Mouse (Mus musculus): Measurements from ENCODE around the gene Hdac7. TPM values are rescaled to one million over a fixed set of nuclear protein-coding genes. Genes with fewer than 3 reads are reported as not detected.
"Not testable (repeated sequence)": the region's sequence is repeated elsewhere in the genome, so short reads cannot be mapped to it uniquely, and the experiment has no call there.

Gene Hdac7
- polyA plus RNA-seq, 1 experiment: 37.8 TPM

DNA sequence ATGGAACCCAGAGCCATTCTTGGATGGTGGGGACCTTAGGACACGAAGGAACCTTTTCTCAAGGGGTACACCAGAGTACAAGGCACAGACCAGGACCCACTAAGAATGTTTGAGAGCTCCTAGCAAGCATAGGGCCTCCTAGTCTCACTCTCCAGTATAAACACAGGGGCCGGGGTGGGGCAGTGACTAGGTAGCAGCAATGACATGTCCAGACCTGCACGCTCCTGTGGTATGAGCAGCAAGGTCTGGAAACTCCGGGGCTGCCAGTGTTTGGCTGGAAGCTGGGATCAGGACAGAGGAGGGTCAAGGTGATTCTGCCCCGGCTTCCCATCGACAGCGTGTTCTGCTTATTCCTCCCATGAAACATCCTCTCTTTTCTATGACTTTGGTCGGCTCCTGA lies 31.5 kb upstream of the Hdac7 start:
- Histone ChIP-seq H3K27ac (ENCODE audit: control insufficient read depth, insufficient read depth, low read depth, low read length, poor library complexity) (no peak overlapping the region), H3K4me3 (replicated peaks; ENCODE audit: control insufficient read depth, low read depth, low read length) (no peak overlapping the region), H3K4me1 (ENCODE audit: control insufficient read depth, insufficient read depth, low read length) (no peaks in the 10 kb centered on the region)
- 91% methylated on average over 8 of the region's 8 CpGs for WGBS
- TF ChIP-seq POLR2A (IDR thresholded peaks at IDR 0.05; ENCODE audit: borderline replicate concordance, control insufficient read depth, low read depth, low read length) (no peak), CTCF (IDR thresholded peaks at IDR 0.05; ENCODE audit: control insufficient read depth, insufficient read depth, low read length) (no peak)

DNA sequence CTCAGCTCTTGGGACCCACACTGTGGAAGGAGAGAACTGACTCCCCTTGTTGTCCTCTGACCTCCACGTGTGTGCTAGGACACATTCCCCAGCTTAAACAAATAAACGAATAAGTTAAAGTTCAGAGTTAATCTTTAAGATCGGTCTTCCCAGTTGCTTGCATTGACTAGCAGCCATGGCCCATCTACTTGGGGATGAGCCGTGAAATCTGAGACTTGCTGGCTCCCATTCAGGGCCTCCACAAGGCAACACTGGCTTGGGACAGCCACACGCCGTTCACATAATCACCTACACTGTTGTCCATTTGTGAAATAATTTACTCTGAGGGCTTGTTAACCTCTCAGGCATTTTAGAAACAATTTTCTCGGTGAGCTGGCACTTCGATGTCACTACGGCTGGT lies 29.4 kb upstream of the Hdac7 start:
- 87% methylated on average over 9 of the region's 9 CpGs for WGBS

DNA sequence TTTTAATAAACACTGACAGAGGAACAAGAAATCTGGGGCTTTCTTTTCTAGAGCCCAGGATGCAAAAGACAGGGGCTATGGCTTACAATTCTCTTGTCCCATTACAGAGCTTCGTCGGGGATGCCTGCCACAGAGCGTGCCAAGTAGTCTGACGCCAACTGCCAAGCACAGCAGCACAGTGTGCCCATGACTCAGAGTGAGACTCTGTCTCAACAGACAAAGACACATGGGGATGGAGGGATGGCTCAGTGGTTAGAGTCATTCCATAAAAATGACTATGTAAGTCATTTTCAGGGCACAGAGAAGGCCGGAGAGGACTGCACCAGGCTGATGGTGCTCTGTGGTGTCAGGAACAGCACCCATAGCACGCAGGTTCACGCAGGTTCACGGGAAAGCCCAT lies 27.9 kb upstream of the Hdac7 start:
- H3K4me3 ChIP-seq (replicated peaks; ENCODE audit: control insufficient read depth, low read depth, low read length): no peak overlapping the region
- WGBS: 90% methylated on average over 8 of the region's 8 CpGs
- H3K27ac ChIP-seq (ENCODE audit: control insufficient read depth, insufficient read depth, low read depth, low read length, poor library complexity): no peak overlapping the region
- TF ChIP-seq POLR2A (IDR thresholded peaks at IDR 0.05; ENCODE audit: borderline replicate concordance, control insufficient read depth, low read depth, low read length): no peak
- no peak for TF ChIP-seq CTCF (IDR thresholded peaks at IDR 0.05; ENCODE audit: control insufficient read depth, insufficient read depth, low read length)
- H3K4me1 ChIP-seq (ENCODE audit: control insufficient read depth, insufficient read depth, low read length): no peaks in the 10 kb centered on the region

More for the DNA sequence above, 29.4 kb upstream of the Hdac7 start:
- Histone ChIP-seq H3K4me3 (replicated peaks; ENCODE audit: control insufficient read depth, low read depth, low read length) (no peak overlapping the region), H3K27ac (ENCODE audit: control insufficient read depth, insufficient read depth, low read depth, low read length, poor library complexity) (no peak overlapping the region), H3K4me1 (ENCODE audit: control insufficient read depth, insufficient read depth, low read length) (no peaks in the 10 kb centered on the region)
- TF ChIP-seq POLR2A (IDR thresholded peaks at IDR 0.05; ENCODE audit: borderline replicate concordance, control insufficient read depth, low read depth, low read length) (no peak), CTCF (IDR thresholded peaks at IDR 0.05; ENCODE audit: control insufficient read depth, insufficient read depth, low read length) (no peak)

DNA sequence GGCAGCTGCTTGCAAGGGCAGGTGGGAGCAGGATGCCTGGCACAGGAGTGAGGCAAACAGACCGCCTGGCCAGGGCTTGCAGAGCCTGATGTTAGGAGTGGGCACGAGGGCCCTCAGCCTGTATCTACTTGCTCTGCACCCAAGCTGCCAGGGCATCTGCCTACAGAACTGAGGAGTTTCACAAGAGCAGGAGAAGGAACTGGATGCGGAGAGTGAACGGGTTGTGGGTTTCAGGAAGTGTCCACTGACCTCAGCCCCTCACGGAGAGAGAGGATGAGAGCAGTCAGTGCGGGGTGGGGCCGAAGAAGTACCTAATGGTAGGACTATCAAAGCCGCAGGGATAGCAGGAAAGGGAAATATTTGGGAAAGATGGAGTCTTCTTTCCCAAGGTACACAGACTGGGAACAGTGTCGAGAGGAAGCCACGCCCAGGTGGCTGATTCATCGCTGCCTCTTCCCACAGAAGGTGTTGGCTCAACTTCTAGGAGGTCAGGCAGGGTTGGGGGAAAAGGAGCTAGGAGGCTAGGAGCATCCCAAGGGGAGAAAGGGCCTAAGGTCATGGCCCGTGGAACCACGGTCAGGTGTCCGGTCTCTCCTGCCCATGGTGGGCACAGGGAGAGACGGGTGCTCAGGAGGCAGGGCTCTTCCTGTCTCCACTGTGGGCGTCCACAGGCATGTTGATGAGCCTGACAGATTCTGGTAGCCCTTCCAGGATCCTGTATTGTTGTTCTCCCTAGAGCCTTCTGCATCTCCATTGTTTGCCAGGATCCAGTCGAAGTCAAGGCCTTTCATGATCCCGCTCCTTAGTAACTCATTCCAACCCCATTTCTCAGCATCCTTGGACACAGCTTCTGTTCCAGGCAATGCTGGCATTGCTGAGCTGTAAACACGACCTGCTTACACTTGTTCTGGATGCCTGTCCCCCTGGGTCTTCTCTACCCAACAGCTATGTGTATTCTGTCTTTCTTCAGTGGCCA lies 27.0 kb upstream of the Hdac7 start:
- TF ChIP-seq CTCF (IDR thresholded peaks at IDR 0.05; ENCODE audit: control insufficient read depth, insufficient read depth, low read length) (no peak), POLR2A (IDR thresholded peaks at IDR 0.05; ENCODE audit: borderline replicate concordance, control insufficient read depth, low read depth, low read length) (no peak)
- 70% methylated on average over 19 of the region's 19 CpGs for WGBS
- H3K4me3 ChIP-seq (replicated peaks; ENCODE audit: control insufficient read depth, low read depth, low read length): no peak overlapping the region
- no peak overlapping the region for H3K27ac ChIP-seq (ENCODE audit: control insufficient read depth, insufficient read depth, low read depth, low read length, poor library complexity)
- no peaks in the 10 kb centered on the region for H3K4me1 ChIP-seq (ENCODE audit: control insufficient read depth, insufficient read depth, low read length)

DNA sequence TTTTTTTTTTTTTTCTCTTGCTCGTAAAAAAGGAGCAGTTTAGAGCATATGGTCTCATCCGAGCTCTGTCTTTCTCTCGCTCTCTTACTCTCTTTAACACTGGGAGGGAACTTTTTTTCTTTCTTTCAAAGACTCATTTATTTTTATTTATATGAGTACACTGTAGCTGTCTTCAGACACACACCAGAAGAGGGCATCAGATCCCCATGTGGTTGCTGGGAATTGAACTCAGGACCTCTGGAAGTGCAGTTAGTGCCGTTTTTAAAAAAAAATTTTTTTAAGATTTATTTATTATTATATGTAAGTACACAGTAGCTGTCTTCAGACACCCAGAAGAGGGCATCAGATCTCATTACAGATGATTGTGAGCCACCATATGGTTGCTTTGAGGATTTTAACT lies 25.8 kb upstream of the Hdac7 start:
- not testable (repeated sequence) for H3K4me1 ChIP-seq (ENCODE audit: control insufficient read depth, insufficient read depth, low read length); H3K27ac ChIP-seq (ENCODE audit: control insufficient read depth, insufficient read depth, low read depth, low read length, poor library complexity); H3K4me3 ChIP-seq (replicated peaks; ENCODE audit: control insufficient read depth, low read depth, low read length)
- WGBS: 77% methylated on average over 4 of the region's 4 CpGs

DNA sequence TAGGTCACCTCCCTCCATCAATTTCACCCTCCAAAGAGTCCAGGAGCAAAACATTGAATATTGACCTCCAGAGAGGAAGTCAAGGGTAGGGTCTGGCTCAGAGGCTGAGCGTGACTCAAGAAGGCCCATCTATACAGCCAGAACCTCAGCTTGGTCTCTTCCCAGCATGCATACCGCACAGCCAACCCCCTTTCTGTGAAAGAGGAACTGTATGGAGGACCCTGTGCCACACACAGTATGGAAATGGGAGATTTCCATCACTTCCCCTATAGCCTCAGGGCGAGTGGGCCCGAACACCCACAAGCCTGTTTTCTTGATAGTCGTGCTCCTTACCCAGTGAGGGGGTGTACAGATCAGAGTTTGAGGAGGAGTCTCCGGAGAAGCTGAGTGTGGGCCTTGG lies 24.7 kb upstream of the Hdac7 start:
- TF ChIP-seq CTCF (IDR thresholded peaks at IDR 0.05; ENCODE audit: control insufficient read depth, insufficient read depth, low read length): no peak
- no peak for TF ChIP-seq POLR2A (IDR thresholded peaks at IDR 0.05; ENCODE audit: borderline replicate concordance, control insufficient read depth, low read depth, low read length)
- Histone ChIP-seq H3K4me3 (replicated peaks; ENCODE audit: control insufficient read depth, low read depth, low read length) (no peak overlapping the region), H3K4me1 (ENCODE audit: control insufficient read depth, insufficient read depth, low read length) (no peaks in the 10 kb centered on the region; the same call in 1 of the 2 replicates), H3K27ac (ENCODE audit: control insufficient read depth, insufficient read depth, low read depth, low read length, poor library complexity) (no peak overlapping the region)
- WGBS: 25% methylated on average over 6 of the region's 6 CpGs

DNA sequence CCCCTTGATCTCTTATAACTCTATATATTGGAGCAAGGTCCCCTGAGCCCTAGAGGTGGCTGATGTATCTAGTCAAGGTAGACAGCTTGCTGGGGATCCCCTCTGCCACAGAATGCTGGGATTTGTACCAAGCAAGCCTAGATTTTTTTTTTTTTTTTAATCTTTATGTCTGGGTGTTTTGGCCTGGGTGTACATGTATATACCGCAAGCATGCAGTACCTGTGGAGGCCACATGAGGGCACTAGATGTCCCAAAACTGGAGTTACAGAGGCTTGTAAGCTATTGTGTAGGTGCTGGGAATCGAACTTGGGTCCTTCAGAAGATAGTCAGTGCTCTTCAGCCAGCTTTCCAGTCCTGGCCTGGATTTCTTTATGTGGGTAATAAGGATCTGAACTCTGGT lies 21.7 kb upstream of the Hdac7 start:
- Histone ChIP-seq H3K4me1 (ENCODE audit: control insufficient read depth, insufficient read depth, low read length) (no peaks in the 10 kb centered on the region; the same call in 1 of the 2 replicates), H3K27ac (ENCODE audit: control insufficient read depth, insufficient read depth, low read depth, low read length, poor library complexity) (no peak overlapping the region), H3K4me3 (replicated peaks; ENCODE audit: control insufficient read depth, low read depth, low read length) (no peak overlapping the region)
- WGBS: 87% methylated on average over 2 of the region's 2 CpGs
- TF ChIP-seq CTCF (IDR thresholded peaks at IDR 0.05; ENCODE audit: control insufficient read depth, insufficient read depth, low read length) (no peak), POLR2A (IDR thresholded peaks at IDR 0.05; ENCODE audit: borderline replicate concordance, control insufficient read depth, low read depth, low read length) (no peak)

DNA sequence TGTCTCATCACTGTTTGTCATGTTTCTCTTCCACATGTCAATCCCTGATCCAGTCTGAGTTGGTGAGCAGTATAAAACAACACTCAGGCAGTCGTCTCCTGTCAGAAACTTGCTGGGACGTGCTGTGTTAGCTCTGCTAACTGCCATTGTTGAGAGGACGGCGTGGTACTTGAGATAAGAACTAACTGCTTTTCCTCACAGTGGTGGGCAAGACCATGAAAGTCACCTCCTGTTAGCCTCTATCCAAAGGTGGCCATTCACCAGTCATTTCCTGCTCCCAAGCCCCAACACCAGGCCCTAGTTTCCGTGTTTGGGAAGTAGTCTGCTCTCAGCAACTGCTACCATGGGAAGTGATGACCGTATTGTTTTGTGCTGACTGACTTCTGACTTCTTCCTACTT lies 20.9 kb upstream of the Hdac7 start:
- 35% methylated on average over 6 of the region's 6 CpGs for WGBS
- no peak for TF ChIP-seq CTCF (IDR thresholded peaks at IDR 0.05; ENCODE audit: control insufficient read depth, insufficient read depth, low read length)
- Histone ChIP-seq H3K4me1 (ENCODE audit: control insufficient read depth, insufficient read depth, low read length) (no peaks in the 10 kb centered on the region; the same call in 1 of the 2 replicates), H3K4me3 (replicated peaks; ENCODE audit: control insufficient read depth, low read depth, low read length) (no peak overlapping the region), H3K27ac (ENCODE audit: control insufficient read depth, insufficient read depth, low read depth, low read length, poor library complexity) (no peak overlapping the region)
